Mouse (Mus musculus) brain, embryonic 14.5 days (tissue): ENCODE results near the gene Rpl4. TPM values are rescaled to one million over a fixed set of nuclear protein-coding genes. Genes with fewer than 3 reads are reported as not detected.
"Not testable (repeated sequence)": the region's sequence is repeated elsewhere in the genome, so short reads cannot be mapped to it uniquely, and the experiment has no call there.

Source experiments
- DNase-seq: peaks from one replicate; pipeline ENCODE4 v3.0.0-alpha.2; 2011; ENCODE audit warnings: low read depth
- CTCF ChIP-seq: fragments of 200-500 bp; IDR thresholded peaks from 2 replicates; pipeline ENCODE4 v1.5.1; 2012; ENCODE audit warnings: inconsistent platforms, mild to moderate bottlenecking, moderate library complexity, borderline replicate concordance; ENCODE audit not compliant: insufficient read depth, insufficient read length; ENCODE audit errors: extremely low read depth
- POLR2A ChIP-seq: fragments of 200-500 bp; IDR thresholded peaks from 2 replicates; pipeline ENCODE4 v1.6.1; 2012; ENCODE audit warnings: mild to moderate bottlenecking, inconsistent platforms, borderline replicate concordance; ENCODE audit not compliant: poor library complexity, insufficient read depth, insufficient read length, severe bottlenecking; ENCODE audit errors: extremely low read depth
- polyA plus RNA-seq: library from polyadenylated mRNA; depleted of rRNA; stranded (reverse); fragments of >200 nt; gene quantifications from 2 replicates; pipeline ENCODE4 v1.2.3, GENCODE M21; 2012; rRNA removed

The Rpl4 gene
- polyA plus RNA-seq, result 714 and 763 TPM in 2 replicates

DNA sequence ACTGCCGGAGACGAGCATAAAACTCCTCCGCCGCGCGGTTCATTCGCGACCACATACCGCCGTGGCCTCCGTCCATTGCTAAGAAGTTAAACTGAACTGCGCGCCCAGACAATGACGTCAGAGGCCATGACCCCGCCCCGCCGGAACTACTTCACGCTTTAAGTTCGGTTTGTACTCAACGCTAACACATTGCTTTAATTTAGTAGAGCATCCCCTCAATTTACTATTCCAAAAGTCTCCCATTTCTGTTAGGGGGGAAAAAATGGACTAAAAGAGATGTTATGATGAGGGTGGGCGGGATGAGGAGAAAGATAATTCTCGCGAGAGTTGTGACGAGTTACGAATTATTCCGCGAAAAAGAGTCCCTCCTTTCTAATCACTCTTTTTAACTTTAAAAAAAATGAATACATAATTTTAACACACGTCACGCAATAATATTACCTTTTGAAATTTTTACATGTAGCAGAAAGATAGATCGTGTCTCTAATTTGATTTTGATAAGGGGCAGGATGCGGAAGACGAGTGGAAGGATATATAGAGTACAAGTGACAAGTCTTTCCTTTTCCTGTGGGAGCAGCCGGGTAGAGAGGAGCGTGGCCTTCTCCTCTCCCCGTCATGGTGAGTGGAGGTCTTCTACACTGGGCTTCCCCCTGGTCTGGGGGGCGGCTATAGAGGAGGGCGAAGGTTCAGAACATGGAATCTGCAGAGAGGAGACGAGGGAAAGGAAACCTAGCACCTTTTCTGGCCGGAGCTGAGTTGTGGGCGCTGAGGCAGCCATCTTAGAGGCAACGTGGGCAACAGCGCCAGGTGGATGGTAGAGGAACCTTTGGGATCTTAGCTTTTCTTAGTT, at the start of gene Rpl4, which contains the start of gene Zwilch:
Rpl4 (plus strand) TSS at position 560 of the 850 bp plus-strand sequence.
Zwilch (minus strand) TSS at position 289 of the 850 bp plus-strand sequence.
- TF ChIP-seq CTCF (peak; percentile 15; the same call in 1 of the 2 replicates), POLR2A (peak; percentile 86; the same call in 1 of the 2 replicates)

DNA sequence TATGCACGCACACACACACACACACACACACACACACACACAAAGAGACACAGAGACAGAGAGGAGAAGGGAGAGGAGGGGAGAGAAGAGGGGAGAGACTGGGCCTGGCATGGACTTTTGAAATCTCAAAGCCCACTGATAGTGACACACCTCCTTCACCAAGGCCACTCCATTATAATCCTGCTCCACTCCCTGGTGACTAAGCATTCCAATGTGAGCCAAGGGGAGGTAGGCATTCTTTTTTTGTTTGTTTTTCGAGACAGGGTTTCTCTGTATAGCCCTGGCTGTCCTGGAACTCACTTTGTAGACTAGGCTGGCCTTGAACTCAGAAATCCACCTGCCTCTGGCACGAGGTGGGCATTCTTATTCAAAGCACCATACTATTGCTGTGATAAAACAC, 48.3 kb upstream of the Rpl4 start:
- DNase-seq, result not testable (repeated sequence)

More for the DNA sequence above, at the start of gene Rpl4, which contains the start of gene Zwilch:
- DNase-seq, result peak; percentile 94

GRCm38 (mm10) chr9:64125307-64125706, 47.9 kb upstream of the Rpl4 start:
- no peak for TF ChIP-seq POLR2A
- peak; percentile 7 for DNase-seq

- TF ChIP-seq POLR2A, result no peak
- no peak for TF ChIP-seq CTCF
- DNase-seq, result peak; percentile 10
Measured at GRCm38 (mm10) chr9:64126121-64126520, 47.1 kb upstream of the Rpl4 start.

DNA sequence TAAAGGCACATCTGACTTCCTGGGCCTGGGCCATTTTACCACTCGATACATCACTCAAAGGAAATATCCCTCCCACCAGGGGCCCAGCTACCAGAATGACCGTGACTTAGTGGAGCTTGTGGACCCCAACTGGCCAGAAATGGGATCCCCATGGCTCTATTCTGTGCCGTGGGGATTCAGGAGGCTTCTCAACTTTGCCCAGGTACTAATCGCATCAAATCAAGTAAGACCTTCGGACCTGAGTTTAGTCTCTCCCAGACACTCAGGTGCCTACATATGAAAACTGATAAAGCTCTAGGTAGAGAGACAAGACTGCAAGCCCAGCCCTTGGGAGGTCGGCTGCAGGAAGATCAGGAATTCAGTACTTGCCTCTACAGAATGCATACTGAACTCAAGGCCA, 41.6 kb upstream of the Rpl4 start:
- DNase-seq, result no peak
- TF ChIP-seq POLR2A (no peak), CTCF (no peak)

GRCm38 (mm10) chr9:64138896-64139295, 34.3 kb upstream of the Rpl4 start:
- DNase-seq, result peak; percentile 25
- TF ChIP-seq CTCF, result peak; percentile 62

DNA sequence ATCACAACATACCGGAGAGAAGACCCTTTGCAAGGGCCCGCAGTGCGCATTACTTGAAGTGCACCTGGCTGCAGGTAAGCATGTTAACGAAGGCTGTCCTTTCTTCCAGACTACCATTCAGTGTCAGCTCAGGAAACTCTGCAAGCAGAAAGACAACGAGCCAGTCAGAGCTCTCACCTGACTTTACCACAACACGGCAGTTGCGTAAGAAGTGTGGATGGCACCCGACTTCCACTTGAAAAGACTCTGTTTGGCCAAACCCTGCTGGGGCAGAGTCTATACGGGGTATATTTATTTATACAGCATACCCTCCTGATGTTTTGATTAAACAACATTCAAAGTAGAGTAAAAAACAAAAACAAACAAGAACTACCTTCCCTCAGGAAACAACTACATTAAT, 33.3 kb upstream of the Rpl4 start:
- TF ChIP-seq POLR2A, result no peak
- TF ChIP-seq CTCF, result no peak
- DNase-seq, result no peak

GRCm38 (mm10) chr9:64156641-64157040, 16.5 kb upstream of the Rpl4 start:
- DNase-seq, result no peak
- TF ChIP-seq CTCF, result no peak
- TF ChIP-seq POLR2A, result no peak

GRCm38 (mm10) chr9:64160471-64160870, 12.7 kb upstream of the Rpl4 start:
- no peak for DNase-seq
- TF ChIP-seq CTCF (no peak), POLR2A (no peak)

DNA sequence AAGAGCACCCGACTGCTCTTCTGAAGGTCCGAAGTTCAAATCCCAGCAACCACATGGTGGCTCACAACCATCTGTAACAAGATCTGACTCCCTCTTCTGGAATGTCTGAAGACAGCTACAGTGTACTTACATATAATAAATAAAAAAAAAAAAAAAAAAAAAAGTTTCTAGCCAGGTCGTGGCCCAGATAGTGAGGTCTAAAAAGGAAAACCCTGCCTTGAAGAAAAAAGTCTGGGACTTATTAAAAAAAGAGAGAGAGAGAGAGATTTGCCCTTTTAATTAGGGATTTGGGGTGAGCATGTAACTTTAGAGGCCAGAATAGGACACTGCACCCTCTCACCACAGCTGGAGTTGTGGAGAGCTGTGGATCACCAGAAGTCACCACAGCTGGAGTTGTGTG, 3.2 kb upstream of the Rpl4 start:
- not testable (repeated sequence) for DNase-seq

GRCm38 (mm10) chr9:64172145-64172815, 895 bp upstream of the Rpl4 start:
- no peak for DNase-seq
- TF ChIP-seq POLR2A (no peak), CTCF (no peak)

GRCm38 (mm10) chr9:64173666-64174220, 568 bp downstream of the Rpl4 start:
- no peak for DNase-seq
- TF ChIP-seq POLR2A (no peak), CTCF (no peak)

- no peak for DNase-seq
- TF ChIP-seq CTCF (no peak), POLR2A (no peak)
Measured at GRCm38 (mm10) chr9:64174341-64174740, 1.2 kb downstream of the Rpl4 start.

DNA sequence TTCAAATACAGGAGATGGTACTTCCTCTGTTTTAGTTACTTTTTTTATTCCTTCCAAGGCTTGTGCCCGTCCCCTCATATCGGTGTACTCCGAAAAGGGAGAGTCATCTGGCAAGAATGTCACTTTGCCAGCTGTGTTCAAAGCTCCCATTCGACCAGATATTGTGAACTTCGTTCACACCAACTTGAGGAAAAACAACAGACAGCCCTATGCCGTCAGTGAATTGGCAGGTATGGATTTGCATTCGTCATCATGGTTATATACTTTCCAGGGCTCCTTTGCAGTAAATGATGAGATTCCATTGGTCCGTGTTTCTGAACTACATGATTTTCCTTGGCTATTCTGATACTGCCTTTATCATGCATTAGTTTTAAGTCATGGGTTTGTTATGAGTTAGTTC, 1.6 kb downstream of the Rpl4 start:
- TF ChIP-seq CTCF, result no peak
- no peak for TF ChIP-seq POLR2A
- DNase-seq, result no peak

DNA sequence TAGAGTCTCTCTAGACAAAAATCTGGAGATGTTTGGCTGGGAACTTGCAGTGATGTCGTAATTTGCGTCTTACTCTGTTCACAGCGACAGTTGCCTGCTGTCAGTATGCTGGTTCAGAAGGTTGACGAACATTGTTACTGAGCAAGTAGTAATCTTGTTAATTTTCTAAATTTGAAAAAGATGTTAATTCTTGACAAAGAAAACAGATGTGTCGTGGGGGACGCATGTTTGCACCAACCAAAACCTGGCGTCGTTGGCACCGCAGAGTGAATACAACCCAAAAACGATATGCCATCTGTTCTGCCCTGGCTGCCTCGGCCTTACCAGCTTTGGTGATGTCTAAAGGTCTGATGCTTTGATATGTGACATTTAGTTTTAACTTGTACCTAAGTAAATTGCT, 2.2 kb downstream of the Rpl4 start:
- TF ChIP-seq POLR2A, result no peak
- DNase-seq, result peak; percentile 63
